Mouse (Mus musculus): ENCODE measurements around the gene Slc16a7. TPM values are rescaled to one million over a fixed set of nuclear protein-coding genes. Genes with fewer than 3 reads are reported as not detected.

Slc16a7 gene
- polyA plus RNA-seq, 1 experiment, result 38.7 TPM

DNA sequence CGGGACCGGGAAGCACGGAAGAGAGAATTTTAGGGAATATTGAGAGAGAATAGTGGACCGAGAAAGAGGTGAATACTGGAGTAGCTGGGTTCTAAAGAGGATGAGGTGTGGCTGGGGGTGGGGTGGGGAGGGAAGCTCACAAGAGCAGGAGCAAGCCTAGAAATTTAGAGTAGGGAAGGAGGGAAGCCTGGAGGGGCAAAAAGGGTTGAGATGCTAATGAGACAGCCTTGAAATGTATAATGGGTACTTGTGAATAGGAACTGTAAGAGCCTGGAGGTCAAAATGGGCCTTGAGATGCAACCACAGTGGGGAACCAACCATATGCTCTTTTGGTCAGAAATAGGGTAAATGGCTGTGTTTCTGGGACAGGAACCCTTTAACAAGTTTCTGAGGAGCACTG, 203.9 kb downstream of the Slc16a7 start:
- no peaks in the 10 kb centered on the region for H3K27me3 ChIP-seq (replicated peaks; ENCODE audit: control insufficient read depth, insufficient read depth, low read length)
- TF ChIP-seq CTCF (conservative IDR thresholded peaks at IDR 0.05; ENCODE audit: insufficient read depth, insufficient read length, low read depth, low read length) (no peak), POLR2A (IDR thresholded peaks at IDR 0.05; ENCODE audit: low read depth, low read length) (no peak)
- H3K4me1 ChIP-seq (ENCODE audit: control insufficient read depth, insufficient read depth, low read length), result no peaks in the 10 kb centered on the region
- no peak overlapping the region for H3K27ac ChIP-seq (ENCODE audit: insufficient read depth, low read depth, low read length)
- DNase-seq, result no peak
- WGBS, result 94% methylated on average over 4 of the region's 4 CpGs
- H3K4me3 ChIP-seq (ENCODE audit: insufficient read depth, low read depth, low read length), result no peak overlapping the region
- H3K36me3 ChIP-seq (ENCODE audit: control insufficient read depth, insufficient read depth, low read length), result no peaks in the 10 kb centered on the region

GRCm38 (mm10) chr10:125184146-125184545, 205.1 kb downstream of the Slc16a7 start:
- TF ChIP-seq CTCF (conservative IDR thresholded peaks at IDR 0.05; ENCODE audit: insufficient read depth, insufficient read length, low read depth, low read length) (no peak), POLR2A (IDR thresholded peaks at IDR 0.05; ENCODE audit: low read depth, low read length) (no peak)
- Histone ChIP-seq H3K4me1 (ENCODE audit: control insufficient read depth, insufficient read depth, low read length) (no peaks in the 10 kb centered on the region), H3K4me3 (ENCODE audit: insufficient read depth, low read depth, low read length) (no peak overlapping the region), H3K36me3 (ENCODE audit: control insufficient read depth, insufficient read depth, low read length) (no peaks in the 10 kb centered on the region), H3K27me3 (replicated peaks; ENCODE audit: control insufficient read depth, insufficient read depth, low read length) (no peaks in the 10 kb centered on the region), H3K27ac (ENCODE audit: insufficient read depth, low read depth, low read length) (no peak overlapping the region)
- no peak for DNase-seq
- WGBS, result 38% methylated on average over 5 of the region's 5 CpGs

DNA sequence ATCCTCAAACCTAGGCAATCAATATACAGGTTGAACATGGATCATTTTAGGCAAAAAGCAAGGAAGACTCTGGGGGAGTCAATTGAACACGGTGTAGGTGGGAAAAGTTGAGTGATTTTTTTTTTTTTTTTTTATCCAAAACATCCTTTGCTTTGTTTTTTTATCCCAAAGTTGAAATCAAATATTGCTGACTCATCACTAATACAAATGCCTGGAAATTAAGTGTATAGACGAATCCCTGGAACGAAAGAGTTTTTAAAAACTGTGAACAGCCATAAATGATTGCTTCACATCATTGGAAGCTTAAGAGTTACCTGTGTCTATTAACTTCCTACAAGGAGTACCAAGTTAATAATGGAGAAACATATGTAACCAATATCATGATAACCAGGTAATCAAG, 206.7 kb downstream of the Slc16a7 start:
- H3K4me1 ChIP-seq (ENCODE audit: control insufficient read depth, insufficient read depth, low read length), result no peaks in the 10 kb centered on the region
- no peak overlapping the region for H3K4me3 ChIP-seq (ENCODE audit: insufficient read depth, low read depth, low read length)
- TF ChIP-seq POLR2A (IDR thresholded peaks at IDR 0.05; ENCODE audit: low read depth, low read length), result no peak
- TF ChIP-seq CTCF (conservative IDR thresholded peaks at IDR 0.05; ENCODE audit: insufficient read depth, insufficient read length, low read depth, low read length), result no peak
- no peak overlapping the region for H3K27ac ChIP-seq (ENCODE audit: insufficient read depth, low read depth, low read length)
- DNase-seq, result no peak
- H3K36me3 ChIP-seq (ENCODE audit: control insufficient read depth, insufficient read depth, low read length), result no peaks in the 10 kb centered on the region
- no peaks in the 10 kb centered on the region for H3K27me3 ChIP-seq (replicated peaks; ENCODE audit: control insufficient read depth, insufficient read depth, low read length)
- WGBS, result 88% methylated on average over 3 of the region's 3 CpGs

DNA sequence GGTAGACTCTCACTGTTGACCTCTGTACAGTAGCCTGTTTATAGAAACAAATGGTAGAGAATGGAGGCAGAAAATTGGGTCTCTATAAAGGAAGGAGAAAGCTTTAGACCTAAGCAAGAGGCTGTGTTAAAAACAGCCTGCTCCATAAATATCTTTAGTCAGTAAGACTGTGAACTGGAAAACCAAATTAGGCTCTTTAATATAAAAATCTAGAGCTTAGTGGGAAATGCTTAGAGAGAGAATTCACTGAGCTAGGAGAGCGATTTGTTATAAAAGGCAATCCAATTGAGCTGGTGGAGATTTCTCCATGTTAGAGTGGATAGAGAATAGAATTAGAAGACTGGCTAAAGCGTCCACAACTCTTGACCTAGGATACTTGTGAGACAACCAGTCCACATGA, 211.5 kb downstream of the Slc16a7 start:
- 90% methylated on average over 2 of the region's 2 CpGs for WGBS

GRCm38 (mm10) chr10:125175013-125175650, 214.1 kb downstream of the Slc16a7 start:
- Histone ChIP-seq H3K36me3 (ENCODE audit: control insufficient read depth, insufficient read depth, low read length) (no peaks in the 10 kb centered on the region), H3K27me3 (replicated peaks; ENCODE audit: control insufficient read depth, insufficient read depth, low read length) (no peaks in the 10 kb centered on the region), H3K27ac (ENCODE audit: insufficient read depth, low read depth, low read length) (no peak overlapping the region), H3K4me1 (ENCODE audit: control insufficient read depth, insufficient read depth, low read length) (no peaks in the 10 kb centered on the region), H3K4me3 (ENCODE audit: insufficient read depth, low read depth, low read length) (no peak overlapping the region)
- TF ChIP-seq POLR2A (IDR thresholded peaks at IDR 0.05; ENCODE audit: low read depth, low read length), result no peak
- TF ChIP-seq CTCF (conservative IDR thresholded peaks at IDR 0.05; ENCODE audit: insufficient read depth, insufficient read length, low read depth, low read length), result no peak
- WGBS, result 80% methylated on average over 5 of the region's 5 CpGs
- no peak for DNase-seq

More for the DNA sequence above, 211.5 kb downstream of the Slc16a7 start:
- H3K27ac ChIP-seq (ENCODE audit: insufficient read depth, low read depth, low read length), result no peak overlapping the region
- H3K27me3 ChIP-seq (replicated peaks; ENCODE audit: control insufficient read depth, insufficient read depth, low read length), result no peaks in the 10 kb centered on the region
- no peaks in the 10 kb centered on the region for H3K36me3 ChIP-seq (ENCODE audit: control insufficient read depth, insufficient read depth, low read length)
- H3K4me3 ChIP-seq (ENCODE audit: insufficient read depth, low read depth, low read length), result no peak overlapping the region
- H3K4me1 ChIP-seq (ENCODE audit: control insufficient read depth, insufficient read depth, low read length), result no peaks in the 10 kb centered on the region
- no peak for DNase-seq
- TF ChIP-seq CTCF (conservative IDR thresholded peaks at IDR 0.05; ENCODE audit: insufficient read depth, insufficient read length, low read depth, low read length) (no peak), POLR2A (IDR thresholded peaks at IDR 0.05; ENCODE audit: low read depth, low read length) (no peak)

GRCm38 (mm10) chr10:125171625-125172024, 217.6 kb downstream of the Slc16a7 start:
- WGBS, result 84% methylated on average over 10 of the region's 10 CpGs
- DNase-seq, result no peak
- Histone ChIP-seq H3K27ac (ENCODE audit: insufficient read depth, low read depth, low read length) (no peak overlapping the region), H3K36me3 (ENCODE audit: control insufficient read depth, insufficient read depth, low read length) (no peaks in the 10 kb centered on the region), H3K4me3 (ENCODE audit: insufficient read depth, low read depth, low read length) (no peak overlapping the region), H3K27me3 (replicated peaks; ENCODE audit: control insufficient read depth, insufficient read depth, low read length) (no peaks in the 10 kb centered on the region), H3K4me1 (ENCODE audit: control insufficient read depth, insufficient read depth, low read length) (no peaks in the 10 kb centered on the region)
- TF ChIP-seq POLR2A (IDR thresholded peaks at IDR 0.05; ENCODE audit: low read depth, low read length) (no peak), CTCF (conservative IDR thresholded peaks at IDR 0.05; ENCODE audit: insufficient read depth, insufficient read length, low read depth, low read length) (no peak)

DNA sequence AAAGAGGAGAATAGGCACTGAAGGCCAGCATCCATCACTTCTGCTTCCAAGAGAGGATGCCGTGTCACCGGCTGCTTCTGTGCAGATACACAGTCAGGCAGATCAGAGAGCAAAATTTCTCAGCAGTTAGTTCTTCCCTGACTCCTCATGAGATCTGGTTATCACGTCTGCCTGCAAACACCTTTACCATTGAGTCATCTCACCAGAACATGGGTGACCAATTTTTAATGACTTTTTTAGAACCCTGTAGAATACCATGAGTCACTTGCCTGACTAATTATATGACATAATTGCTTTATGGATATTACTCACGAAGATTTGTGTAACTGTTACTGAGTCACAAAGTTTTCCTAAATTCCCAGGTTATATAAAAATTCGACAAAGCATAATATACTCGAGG, 218.1 kb downstream of the Slc16a7 start:
- H3K27me3 ChIP-seq (replicated peaks; ENCODE audit: control insufficient read depth, insufficient read depth, low read length), result no peaks in the 10 kb centered on the region
- TF ChIP-seq CTCF (conservative IDR thresholded peaks at IDR 0.05; ENCODE audit: insufficient read depth, insufficient read length, low read depth, low read length) (no peak), POLR2A (IDR thresholded peaks at IDR 0.05; ENCODE audit: low read depth, low read length) (no peak)
- no peak overlapping the region for H3K27ac ChIP-seq (ENCODE audit: insufficient read depth, low read depth, low read length)
- DNase-seq, result no peak
- H3K4me1 ChIP-seq (ENCODE audit: control insufficient read depth, insufficient read depth, low read length), result no peaks in the 10 kb centered on the region
- H3K36me3 ChIP-seq (ENCODE audit: control insufficient read depth, insufficient read depth, low read length), result no peaks in the 10 kb centered on the region
- H3K4me3 ChIP-seq (ENCODE audit: insufficient read depth, low read depth, low read length), result no peak overlapping the region
- WGBS, result 81% methylated on average over 6 of the region's 6 CpGs

Measured in kidney, adult 2 months (tissue).